Mouse (Mus musculus) midbrain, embryonic 10.5 days (tissue): ENCODE data around the gene Slc8a1. TPM values are rescaled to one million over a fixed set of nuclear protein-coding genes. Genes with fewer than 3 reads are reported as not detected.

ENCODE experiments used
- DNase-seq: peaks from one replicate; pipeline ENCODE4 v3.0.0-alpha.2; 2017; ENCODE audit warnings: low spot score
- H3K27ac ChIP-seq: fragments of 300-500 bp; sonication (generic); replicated peaks from 2 replicates; pipeline ENCODE4 v1.5.1; 2016; ENCODE audit warnings: mild to moderate bottlenecking
- H3K27me3 ChIP-seq: fragments of 300-500 bp; sonication (generic); 2 replicates; pipeline ENCODE4 v1.6.1; 2016; ENCODE audit warnings: low read depth, mild to moderate bottlenecking; ENCODE audit not compliant: poor library complexity, severe bottlenecking
- H3K36me3 ChIP-seq: fragments of 300-500 bp; sonication (generic); 2 replicates; pipeline ENCODE4 v1.6.1; 2016; ENCODE audit warnings: mild to moderate bottlenecking, moderate library complexity
- H3K4me1 ChIP-seq: fragments of 300-500 bp; sonication (generic); 2 replicates; pipeline ENCODE4 v1.6.1; 2016
- H3K4me3 ChIP-seq: fragments of 300-500 bp; sonication (generic); 2 replicates; pipeline ENCODE4 v1.5.1; 2016; ENCODE audit warnings: mild to moderate bottlenecking, moderate library complexity
- H3K9me3 ChIP-seq: fragments of 300-500 bp; sonication (generic); replicated peaks from 2 replicates; pipeline ENCODE4 v1.6.1; 2016; ENCODE audit warnings: mild to moderate bottlenecking
- WGBS: fragments of 180-500 bp; shearing (Covaris S2); methylation state at CpG from one replicate; pipeline ENCODE4 v1.1.7; 2016; 5-methylcytosine and 5-hydroxymethylcytosine counted together
- polyA plus RNA-seq: library from polyadenylated mRNA; unstranded; fragments of >200 nt; fragmentation: Nextera tagmentation; extraction: Ambion mirVana; gene quantifications from 2 replicates; pipeline ENCODE4 v1.2.1, GENCODE M21; 2016

The Slc8a1 gene
- polyA plus RNA-seq, 1 experiment from 2014 or later = 1.2 TPM

- Histone ChIP-seq H3K9me3 (no peaks in the 10 kb centered on the region), H3K4me1 (peaks cover 9% of the 10 kb centered on the region), H3K27ac (no peak overlapping the region), H3K36me3 (no peaks in the 10 kb centered on the region), H3K27me3 (no peaks in the 10 kb centered on the region), H3K4me3 (no peak overlapping the region)
- WGBS = 90% methylated on average over 6 of the region's 6 CpGs
- DNase-seq = no peak
These were observed 321.6 kb downstream of the Slc8a1 start for GRCm38 (mm10) chr17:81416361-81417114.

- no peak overlapping the region for H3K4me3 ChIP-seq
- 89% methylated on average over 4 of the region's 4 CpGs for WGBS
- no peaks in the 10 kb centered on the region for H3K36me3 ChIP-seq
- no peaks in the 10 kb centered on the region for H3K9me3 ChIP-seq
- no peak overlapping the region for H3K27ac ChIP-seq
- no peaks in the 10 kb centered on the region for H3K4me1 ChIP-seq
- no peak for DNase-seq
- H3K27me3 ChIP-seq = no peaks in the 10 kb centered on the region
These were observed 325.4 kb downstream of the Slc8a1 start for GRCm38 (mm10) chr17:81412736-81413135.

- DNase-seq = no peak
- peaks cover 12% of the 10 kb centered on the region for H3K4me1 ChIP-seq
- no peak overlapping the region for H3K27ac ChIP-seq
- no peaks in the 10 kb centered on the region for H3K27me3 ChIP-seq
- H3K4me3 ChIP-seq = no peak overlapping the region
- H3K9me3 ChIP-seq = no peaks in the 10 kb centered on the region
- WGBS = 77% methylated on average over 4 of the region's 4 CpGs
- no peaks in the 10 kb centered on the region for H3K36me3 ChIP-seq
These were observed 334.0 kb downstream of the Slc8a1 start for GRCm38 (mm10) chr17:81404225-81404624.

GRCm38 (mm10) chr17:81403121-81403520, 335.1 kb downstream of the Slc8a1 start:
- H3K4me1 ChIP-seq = peaks cover 12% of the 10 kb centered on the region

GRCm38 (mm10) chr17:81402636-81403035, 335.5 kb downstream of the Slc8a1 start:
- Histone ChIP-seq H3K4me3 (no peak overlapping the region), H3K27ac (no peak overlapping the region), H3K9me3 (no peaks in the 10 kb centered on the region), H3K27me3 (no peaks in the 10 kb centered on the region), H3K4me1 (peaks cover 12% of the 10 kb centered on the region), H3K36me3 (no peaks in the 10 kb centered on the region)
- no peak for DNase-seq
- WGBS = 84% methylated on average over 2 of the region's 2 CpGs

More at GRCm38 (mm10) chr17:81403121-81403520, 335.1 kb downstream of the Slc8a1 start:
- no peaks in the 10 kb centered on the region for H3K27me3 ChIP-seq
- H3K27ac ChIP-seq = no peak overlapping the region
- H3K9me3 ChIP-seq = no peaks in the 10 kb centered on the region
- H3K36me3 ChIP-seq = no peaks in the 10 kb centered on the region
- H3K4me3 ChIP-seq = no peak overlapping the region
- DNase-seq = no peak
- 89% methylated on average over 4 of the region's 4 CpGs for WGBS

GRCm38 (mm10) chr17:81400377-81400776, 337.8 kb downstream of the Slc8a1 start:
- Histone ChIP-seq H3K4me1 (peaks cover 12% of the 10 kb centered on the region), H3K27ac (no peak overlapping the region), H3K36me3 (no peaks in the 10 kb centered on the region), H3K4me3 (no peak overlapping the region), H3K9me3 (no peaks in the 10 kb centered on the region), H3K27me3 (no peaks in the 10 kb centered on the region)
- no peak for DNase-seq
- WGBS = 78% methylated on average over 5 of the region's 5 CpGs

GRCm38 (mm10) chr17:81397434-81397833, 340.7 kb downstream of the Slc8a1 start:
- no peak overlapping the region for H3K4me3 ChIP-seq

GRCm38 (mm10) chr17:81394124-81394523, 344.1 kb downstream of the Slc8a1 start:
- H3K4me3 ChIP-seq = no peak overlapping the region
- 36% methylated on average over 2 of the region's 2 CpGs for WGBS
- H3K9me3 ChIP-seq = no peaks in the 10 kb centered on the region
- H3K36me3 ChIP-seq = no peaks in the 10 kb centered on the region
- no peak overlapping the region for H3K27ac ChIP-seq
- H3K27me3 ChIP-seq = no peaks in the 10 kb centered on the region
- DNase-seq = no peak
- H3K4me1 ChIP-seq = no peaks in the 10 kb centered on the region

More at GRCm38 (mm10) chr17:81397434-81397833, 340.7 kb downstream of the Slc8a1 start:
- Histone ChIP-seq H3K27ac (no peak overlapping the region), H3K27me3 (no peaks in the 10 kb centered on the region), H3K4me1 (peaks cover 4% of the 10 kb centered on the region), H3K9me3 (no peaks in the 10 kb centered on the region), H3K36me3 (no peaks in the 10 kb centered on the region)
- WGBS = 57% methylated on average over 1 of the region's 1 CpGs
- no peak for DNase-seq

GRCm38 (mm10) chr17:81393040-81393439, 345.1 kb downstream of the Slc8a1 start:
- Histone ChIP-seq H3K36me3 (no peaks in the 10 kb centered on the region), H3K4me1 (no peaks in the 10 kb centered on the region), H3K4me3 (no peak overlapping the region), H3K27ac (no peak overlapping the region), H3K9me3 (no peaks in the 10 kb centered on the region), H3K27me3 (no peaks in the 10 kb centered on the region)
- no peak for DNase-seq
- 84% methylated on average over 4 of the region's 4 CpGs for WGBS

GRCm38 (mm10) chr17:81391478-81391877, 346.7 kb downstream of the Slc8a1 start:
- H3K4me1 ChIP-seq = no peaks in the 10 kb centered on the region
- no peaks in the 10 kb centered on the region for H3K27me3 ChIP-seq
- H3K36me3 ChIP-seq = no peaks in the 10 kb centered on the region
- H3K4me3 ChIP-seq = no peak overlapping the region
- WGBS = 92% methylated on average over 7 of the region's 7 CpGs
- no peak for DNase-seq
- no peaks in the 10 kb centered on the region for H3K9me3 ChIP-seq
- no peak overlapping the region for H3K27ac ChIP-seq

GRCm38 (mm10) chr17:81390790-81391189, 347.4 kb downstream of the Slc8a1 start:
- no peaks in the 10 kb centered on the region for H3K27me3 ChIP-seq
- H3K9me3 ChIP-seq = no peaks in the 10 kb centered on the region
- no peak for DNase-seq
- H3K27ac ChIP-seq = no peak overlapping the region
- H3K4me1 ChIP-seq = no peaks in the 10 kb centered on the region
- WGBS = 93% methylated on average over 3 of the region's 3 CpGs
- H3K4me3 ChIP-seq = no peak overlapping the region
- no peaks in the 10 kb centered on the region for H3K36me3 ChIP-seq

GRCm38 (mm10) chr17:81386118-81386517, 352.1 kb downstream of the Slc8a1 start:
- Histone ChIP-seq H3K27ac (no peak overlapping the region), H3K27me3 (no peaks in the 10 kb centered on the region)
- WGBS = 77% methylated on average over 2 of the region's 2 CpGs

GRCm38 (mm10) chr17:81385476-81385875, 352.7 kb downstream of the Slc8a1 start:
- no peak for DNase-seq
- H3K9me3 ChIP-seq = no peaks in the 10 kb centered on the region
- H3K27me3 ChIP-seq = no peaks in the 10 kb centered on the region
- no peak overlapping the region for H3K27ac ChIP-seq
- no peaks in the 10 kb centered on the region for H3K4me1 ChIP-seq
- 86% methylated on average over 5 of the region's 5 CpGs for WGBS
- H3K4me3 ChIP-seq = no peak overlapping the region
- H3K36me3 ChIP-seq = no peaks in the 10 kb centered on the region

More at GRCm38 (mm10) chr17:81386118-81386517, 352.1 kb downstream of the Slc8a1 start:
- Histone ChIP-seq H3K36me3 (no peaks in the 10 kb centered on the region), H3K4me3 (no peak overlapping the region), H3K9me3 (no peaks in the 10 kb centered on the region), H3K4me1 (no peaks in the 10 kb centered on the region)
- DNase-seq = no peak
